Mouse (Mus musculus): ENCODE measurements around the gene Pacrg. TPM values are rescaled to one million over a fixed set of nuclear protein-coding genes. Genes with fewer than 3 reads are reported as not detected.

The Pacrg gene
- total RNA-seq, 2 experiments from 2014 or later: 10.6 to 13.6 TPM

DNA sequence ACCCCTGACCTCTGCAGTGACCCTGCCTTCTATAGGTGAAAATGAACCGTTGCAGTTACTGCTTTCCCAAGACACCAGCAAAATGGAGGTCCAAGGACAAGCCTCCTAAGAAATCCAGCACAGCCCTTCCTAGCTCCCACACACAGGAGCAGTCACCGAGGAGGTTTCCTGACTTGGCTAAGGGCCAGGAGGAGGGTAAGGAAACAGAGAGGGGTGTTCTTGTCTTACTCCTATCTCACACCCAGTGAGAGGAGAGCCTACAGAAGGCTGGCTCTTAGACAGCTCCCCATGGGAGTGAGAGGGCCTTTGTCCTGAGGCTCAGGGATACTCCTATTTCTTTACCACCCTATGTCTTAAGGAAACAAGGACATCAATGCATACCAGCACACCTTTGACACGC is 361.7 kb downstream of the Pacrg start:
- intact Hi-C loops (cut with DNase I): no loop called here
- DNase-seq (ENCODE audit: extremely low spot score in 1 of 2, low spot score in 2 of 2): no peak

DNA sequence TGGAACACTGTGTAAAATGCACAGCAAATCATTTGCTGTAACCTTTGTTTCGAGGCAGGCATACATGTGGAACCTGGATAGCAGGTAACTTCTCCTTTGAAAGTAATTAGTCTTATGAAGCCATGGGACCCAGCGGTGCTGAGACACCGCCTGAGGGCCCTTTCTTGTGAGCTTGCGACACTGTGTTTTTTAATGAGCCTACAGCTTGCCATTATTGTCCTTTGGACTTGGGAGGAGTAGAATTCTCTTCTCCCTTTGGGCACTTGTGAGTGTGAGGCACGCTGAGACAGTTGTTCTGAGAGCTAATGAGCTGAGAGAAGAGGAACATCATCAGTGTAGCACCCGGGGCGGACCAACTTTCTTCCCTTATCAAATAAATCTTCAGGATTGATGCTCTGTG is 363.3 kb downstream of the Pacrg start:
- intact Hi-C loops (cut with DNase I): no loop called here
- no peak for DNase-seq (ENCODE audit: extremely low spot score in 1 of 2, low spot score in 2 of 2)

DNA sequence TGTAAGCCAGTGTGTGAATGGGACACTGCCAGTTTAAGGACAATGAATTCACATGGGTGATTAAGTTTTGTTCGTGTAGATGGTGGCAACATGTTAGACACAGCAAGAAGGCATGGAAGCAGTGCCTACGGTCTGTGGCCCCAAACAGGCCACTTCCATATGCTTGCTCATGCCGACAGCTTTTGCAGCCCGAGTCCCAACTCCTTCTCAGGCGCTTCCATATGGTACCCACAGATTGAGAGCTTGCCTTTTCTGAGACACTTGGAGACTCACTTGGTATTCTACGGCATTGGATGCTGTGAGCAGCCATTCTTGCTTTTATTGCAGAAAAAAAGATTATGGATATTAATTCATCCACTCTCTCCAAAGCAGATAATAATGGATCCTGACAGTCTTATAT is 365.1 kb downstream of the Pacrg start:
- no peak for DNase-seq (ENCODE audit: extremely low spot score in 1 of 2, low spot score in 2 of 2)
- intact Hi-C loops (cut with DNase I): no loop called here

- no peak for DNase-seq (ENCODE audit: extremely low spot score in 1 of 2, low spot score in 2 of 2)
- intact Hi-C loops (cut with DNase I): no loop called here
Measured at GRCm38 (mm10) chr17:10473826-10474384, 366.2 kb downstream of the Pacrg start.

DNA sequence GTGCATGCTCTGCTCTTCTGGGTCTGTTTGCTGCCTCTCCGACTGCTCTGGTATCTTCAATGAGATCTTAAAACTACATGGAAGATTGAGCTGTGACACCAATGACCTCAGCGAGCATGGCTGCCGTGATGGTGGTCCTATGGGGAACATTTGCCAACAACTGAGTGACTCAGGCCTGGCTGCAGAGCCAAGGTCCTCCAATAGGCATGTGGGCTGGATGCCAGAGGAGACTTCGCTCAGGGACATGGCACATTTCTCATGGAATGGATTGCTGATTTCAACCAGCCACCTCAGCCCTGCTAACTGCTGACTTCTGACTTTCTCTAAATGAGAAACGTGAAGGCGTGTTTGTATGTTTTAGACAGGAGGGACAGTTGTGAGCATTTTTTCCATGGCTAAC is 366.9 kb downstream of the Pacrg start:
- intact Hi-C loops (cut with DNase I): no loop called here
- DNase-seq (ENCODE audit: extremely low spot score in 1 of 2, low spot score in 2 of 2): no peak

GRCm38 (mm10) chr17:10469874-10470568 is 370.1 kb downstream of the Pacrg start:
- intact Hi-C loops (cut with DNase I): no loop called here

DNA sequence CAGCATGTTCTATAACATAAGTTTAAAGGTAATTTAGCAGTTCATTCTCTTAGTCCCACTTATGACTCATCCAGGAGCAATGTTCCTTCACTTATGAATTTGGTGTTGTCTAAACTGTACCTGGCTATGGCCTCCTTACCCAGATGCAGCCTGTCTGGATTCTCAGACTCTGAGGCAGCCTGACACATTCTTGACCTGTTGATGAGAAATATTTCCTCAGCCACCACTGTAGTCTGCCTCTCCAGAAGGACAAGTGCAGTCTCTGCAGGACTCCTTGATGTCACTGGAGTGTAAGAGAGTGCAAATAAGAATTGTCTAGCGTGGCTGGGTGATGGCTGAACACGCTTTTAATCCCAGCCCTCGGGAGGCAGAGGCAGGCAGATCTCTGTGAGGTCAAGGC is 373.0 kb downstream of the Pacrg start:
- intact Hi-C loops (cut with DNase I): no loop called here
- DNase-seq (ENCODE audit: extremely low spot score in 1 of 2, low spot score in 2 of 2): no peak

More at GRCm38 (mm10) chr17:10469874-10470568, 370.1 kb downstream of the Pacrg start:
- no peak for DNase-seq (ENCODE audit: extremely low spot score in 1 of 2, low spot score in 2 of 2)

DNA sequence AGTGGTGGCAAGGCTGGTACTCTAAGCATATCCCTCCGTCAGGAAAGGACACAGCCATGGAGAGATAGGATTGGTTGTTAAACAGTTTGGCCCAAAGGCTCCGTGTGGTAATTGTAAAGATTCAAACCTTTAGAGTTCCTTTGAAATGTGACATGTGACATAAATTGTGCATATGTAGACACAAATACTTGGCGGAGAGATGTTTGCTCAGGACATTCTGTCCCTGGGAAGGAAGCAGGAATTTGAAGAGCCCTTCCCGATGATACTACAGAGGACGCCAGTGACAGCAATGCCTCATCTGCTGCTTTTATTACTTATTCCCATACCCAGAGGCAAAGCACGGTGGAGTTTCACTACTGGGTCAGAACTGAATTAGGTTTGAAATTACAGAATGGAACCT is 374.6 kb downstream of the Pacrg start:
- no peak for DNase-seq (ENCODE audit: extremely low spot score in 1 of 2, low spot score in 2 of 2)
- intact Hi-C loops (cut with DNase I): no loop called here

DNA sequence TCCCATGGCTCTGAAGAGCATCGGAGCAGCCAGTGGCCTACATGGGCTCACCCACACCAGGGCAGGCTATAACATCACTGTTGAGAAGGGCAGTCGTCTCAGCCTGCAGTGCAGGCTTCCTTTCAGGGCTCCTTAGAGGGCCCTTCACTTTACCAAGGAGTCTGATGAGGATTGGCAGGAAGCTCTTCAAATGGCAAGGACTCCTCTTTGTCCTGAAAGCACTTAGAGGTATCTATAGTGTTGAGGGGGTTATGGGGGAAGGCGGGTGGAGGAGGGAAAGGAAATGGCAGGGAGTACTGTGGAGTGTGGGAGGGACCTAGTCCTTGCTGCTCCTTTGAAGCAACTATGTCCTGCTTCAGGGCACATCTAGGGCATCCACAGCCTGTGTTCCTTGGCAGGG is 375.4 kb downstream of the Pacrg start:
- no peak for DNase-seq (ENCODE audit: extremely low spot score in 1 of 2, low spot score in 2 of 2)
- intact Hi-C loops (cut with DNase I): no loop called here

GRCm38 (mm10) chr17:10463626-10464025 is 376.5 kb downstream of the Pacrg start:
- no peak for DNase-seq (ENCODE audit: extremely low spot score in 1 of 2, low spot score in 2 of 2)
- intact Hi-C loops (cut with DNase I): no loop called here

- intact Hi-C loops (cut with DNase I): no loop called here
- DNase-seq (ENCODE audit: extremely low spot score in 1 of 2, low spot score in 2 of 2): no peak
Measured at GRCm38 (mm10) chr17:10460916-10461315, 379.2 kb downstream of the Pacrg start.

DNA sequence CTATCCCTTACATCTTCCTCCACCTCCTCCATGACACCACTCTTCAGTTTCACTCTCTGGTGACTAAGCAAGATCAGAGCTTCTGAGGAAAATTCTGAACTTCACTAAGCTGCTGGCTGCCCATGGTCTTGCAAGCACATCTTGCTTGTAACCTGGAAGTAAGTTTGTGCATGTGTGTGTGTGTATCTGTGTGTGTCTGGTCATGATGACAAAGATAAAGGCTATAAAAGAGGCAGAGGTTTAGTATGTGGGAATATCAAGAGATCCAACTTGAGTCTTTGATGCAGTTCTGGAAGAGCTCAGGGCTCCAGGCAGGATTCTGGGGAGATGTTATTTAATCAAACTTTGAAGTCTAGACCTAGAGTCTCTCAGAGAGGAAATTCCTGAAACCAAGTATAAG is 381.4 kb downstream of the Pacrg start:
- intact Hi-C loops (cut with DNase I): no loop called here
- DNase-seq (ENCODE audit: extremely low spot score in 1 of 2, low spot score in 2 of 2): no peak

DNA sequence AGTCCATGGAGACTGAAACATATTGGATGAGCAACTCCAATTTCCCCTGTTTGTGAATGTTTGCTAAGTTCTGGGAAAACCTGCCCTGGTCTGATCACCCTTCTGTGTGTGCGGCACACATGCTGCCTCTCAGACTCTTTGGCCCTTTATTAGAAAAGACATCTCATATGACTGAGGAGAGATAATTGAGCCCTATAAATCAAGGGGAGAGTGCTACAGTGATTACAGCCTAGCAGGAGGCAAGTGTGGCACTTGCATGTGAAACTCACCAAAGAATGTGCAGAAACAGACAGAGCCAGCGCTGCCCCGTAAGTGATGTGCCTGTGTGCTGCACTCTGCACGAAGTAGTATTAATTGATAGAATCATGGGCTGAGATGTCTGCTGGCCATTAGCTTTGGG is 383.7 kb downstream of the Pacrg start:
- DNase-seq (ENCODE audit: extremely low spot score in 1 of 2, low spot score in 2 of 2): no peak
- intact Hi-C loops (cut with DNase I): no loop called here

DNA sequence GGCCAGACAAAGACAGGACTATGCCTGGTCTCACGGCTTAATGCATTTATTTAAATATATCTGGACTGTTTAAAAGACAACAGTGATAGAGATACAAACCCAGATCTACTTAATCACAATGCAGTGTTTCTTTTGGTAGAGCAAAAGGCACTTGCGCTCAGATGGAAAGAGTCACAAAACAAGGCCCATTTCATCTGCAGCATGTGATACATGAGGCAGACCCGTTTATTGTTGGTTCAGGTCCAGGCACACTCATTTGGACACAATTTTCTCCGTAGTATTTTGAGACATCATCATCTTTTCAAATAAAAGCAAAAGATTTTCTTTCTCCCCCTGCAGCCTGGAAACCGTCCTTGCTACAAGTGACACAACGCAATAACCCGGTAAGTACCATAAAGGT is 384.1 kb downstream of the Pacrg start:
- no peak for DNase-seq (ENCODE audit: extremely low spot score in 1 of 2, low spot score in 2 of 2)
- intact Hi-C loops (cut with DNase I): no loop called here

GRCm38 (mm10) chr17:10454406-10454805 is 385.7 kb downstream of the Pacrg start:
- no peak for DNase-seq (ENCODE audit: extremely low spot score in 1 of 2, low spot score in 2 of 2)
- intact Hi-C loops (cut with DNase I): no loop called here

GRCm38 (mm10) chr17:10452801-10453200 is 387.3 kb downstream of the Pacrg start:
- DNase-seq (ENCODE audit: extremely low spot score in 1 of 2, low spot score in 2 of 2): no peak
- intact Hi-C loops (cut with DNase I): no loop called here

DNA sequence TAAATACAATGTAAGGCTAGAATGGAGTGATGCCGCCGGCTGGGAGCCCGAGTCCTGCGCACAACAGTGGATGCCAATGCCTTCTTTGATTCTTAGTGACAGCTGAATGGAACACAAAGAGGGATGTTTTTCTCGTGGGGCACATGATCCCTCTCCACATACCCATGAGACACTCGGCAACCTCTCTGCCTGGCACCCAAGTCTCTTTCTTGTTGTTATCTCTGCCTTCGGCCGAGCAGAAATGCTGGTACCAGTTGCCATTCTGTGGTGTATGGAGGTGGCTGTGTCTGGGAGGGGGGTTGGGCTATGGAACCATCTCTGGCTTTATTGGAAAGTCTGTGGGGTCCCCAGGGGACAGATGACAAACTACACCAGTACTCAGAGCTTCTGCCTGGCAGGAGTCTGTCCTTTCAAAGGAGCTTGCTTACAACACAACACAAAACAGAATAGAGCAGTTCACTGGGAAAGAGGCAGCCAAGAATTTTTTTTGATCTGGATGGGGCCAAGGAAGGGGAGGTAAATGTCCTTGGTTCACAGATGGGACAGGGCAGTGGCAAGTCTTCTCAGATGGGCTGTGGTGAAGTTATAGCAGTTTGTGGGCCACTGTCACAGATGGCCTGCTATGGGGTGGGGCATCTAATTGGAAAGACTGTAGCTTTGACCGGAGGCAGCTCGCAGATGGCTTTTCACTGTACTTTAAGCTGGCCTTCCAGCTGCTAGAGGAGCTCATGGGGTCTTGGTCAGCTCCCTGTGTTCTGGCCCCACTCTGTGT is 388.6 kb downstream of the Pacrg start:
- no peak for DNase-seq (ENCODE audit: extremely low spot score in 1 of 2, low spot score in 2 of 2)
- intact Hi-C loops (cut with DNase I): no loop called here

DNA sequence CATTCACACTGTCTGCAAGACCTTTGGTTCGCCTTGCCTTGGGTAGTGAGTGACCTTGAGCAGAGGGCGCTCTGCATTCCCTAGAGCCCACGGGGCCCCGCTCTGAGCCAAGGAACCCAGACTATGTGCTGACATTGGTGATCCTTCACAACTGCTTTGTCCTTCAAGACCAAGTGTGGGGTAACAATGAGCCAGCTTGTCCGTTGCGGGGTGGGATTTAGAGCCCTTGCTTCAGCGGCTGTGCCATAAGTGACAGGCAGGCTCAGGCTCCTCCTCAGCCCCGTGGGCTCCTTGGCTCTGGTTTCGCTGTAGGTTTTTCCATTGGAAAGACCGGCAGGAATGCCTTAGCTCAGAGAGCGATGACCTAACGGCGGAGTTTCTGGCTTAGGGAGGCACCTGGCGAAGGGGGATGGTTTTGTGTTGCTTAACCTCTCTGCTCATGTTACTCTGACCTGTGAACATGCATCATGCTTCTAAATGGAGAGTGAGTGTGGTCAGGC is 390.3 kb downstream of the Pacrg start:
- intact Hi-C loops (cut with DNase I): no loop called here

DNA sequence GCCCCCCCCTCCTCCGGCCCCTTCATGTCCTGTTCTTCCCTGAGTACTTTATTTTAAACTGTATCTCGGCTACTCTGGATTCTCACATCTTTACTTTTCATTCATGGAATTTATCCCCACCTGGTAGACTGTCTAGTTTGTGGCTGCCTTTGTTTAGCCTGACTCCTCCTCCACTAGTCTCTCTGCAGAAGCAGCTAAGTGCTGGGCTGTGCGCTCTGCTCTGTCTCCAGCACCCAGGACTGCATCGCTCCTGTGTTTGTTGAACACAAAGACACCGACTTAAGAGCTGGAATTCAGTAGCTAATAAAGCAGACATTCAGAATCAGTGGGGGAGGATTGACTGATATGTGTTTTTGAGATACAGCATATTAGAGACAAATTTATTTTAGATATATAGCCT is 391.7 kb downstream of the Pacrg start:
- intact Hi-C loops (cut with DNase I): no loop called here
- DNase-seq (ENCODE audit: extremely low spot score in 1 of 2, low spot score in 2 of 2): no peak

More for the DNA sequence above, 390.3 kb downstream of the Pacrg start:
- DNase-seq (ENCODE audit: extremely low spot score in 1 of 2, low spot score in 2 of 2): no peak

- intact Hi-C loops (cut with DNase I): no loop called here
- peak; percentile 22 to 46 for DNase-seq (ENCODE audit: extremely low spot score in 1 of 2, low spot score in 2 of 2)
Measured at GRCm38 (mm10) chr17:10441501-10442111, 398.5 kb downstream of the Pacrg start.

Measured in left cerebral cortex, postnatal 10 days (tissue).